Mouse (Mus musculus): ENCODE data around the gene Cnot6l. TPM values are rescaled to one million over a fixed set of nuclear protein-coding genes. Genes with fewer than 3 reads are reported as not detected.

Gene Cnot6l
- total RNA-seq, 1 experiment from 2014 or later, result 84.6 TPM

DNA sequence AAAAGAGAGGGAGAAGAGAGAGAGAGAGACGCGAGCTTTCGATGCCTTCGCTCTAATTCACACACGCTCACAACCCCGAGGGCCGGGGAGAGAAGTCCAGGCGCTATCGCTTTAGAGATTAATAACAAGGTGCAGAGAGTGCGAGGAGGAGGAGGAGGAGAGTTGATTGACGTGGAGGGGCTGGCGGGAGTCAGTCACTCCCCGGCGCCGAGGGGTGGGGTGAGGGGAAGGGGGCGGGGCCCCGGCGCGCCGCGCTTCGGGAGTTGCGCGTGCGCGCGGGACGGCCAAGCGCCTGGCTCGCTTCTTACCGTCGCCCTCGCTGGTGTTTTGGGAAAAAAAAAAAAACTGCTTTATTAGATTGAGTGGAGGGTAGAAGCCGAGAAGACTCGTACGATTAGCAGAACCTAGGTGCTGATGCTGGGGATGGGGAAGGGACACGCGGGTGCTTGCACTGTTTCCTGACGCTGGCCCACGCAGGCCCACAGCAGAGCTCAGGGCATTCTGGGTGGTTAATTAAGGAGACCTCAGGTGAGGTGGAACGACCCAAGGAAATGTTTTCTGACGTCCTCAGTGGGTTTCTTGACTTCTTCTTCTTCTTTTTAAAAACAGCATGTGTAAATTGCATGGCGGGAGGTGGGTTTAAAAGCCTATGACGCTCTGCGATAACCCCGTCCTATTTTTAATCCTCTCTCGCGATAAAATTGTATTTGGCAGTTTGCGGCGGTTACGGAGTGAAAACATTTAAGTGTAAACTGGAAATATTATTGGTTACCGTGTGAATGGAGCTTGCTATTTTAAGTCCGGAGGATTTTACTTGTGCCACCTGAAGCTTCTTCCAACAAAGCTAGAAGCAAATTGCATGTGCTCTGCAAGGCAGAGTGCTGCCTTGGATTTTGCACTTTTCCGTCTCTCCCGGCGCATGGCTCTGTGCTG, 1.3 kb downstream of the Cnot6l start:
- peak; percentile 55 for ATAC-seq (replicated peaks; ENCODE audit: low read depth, poor library complexity, severe bottlenecking)

DNA sequence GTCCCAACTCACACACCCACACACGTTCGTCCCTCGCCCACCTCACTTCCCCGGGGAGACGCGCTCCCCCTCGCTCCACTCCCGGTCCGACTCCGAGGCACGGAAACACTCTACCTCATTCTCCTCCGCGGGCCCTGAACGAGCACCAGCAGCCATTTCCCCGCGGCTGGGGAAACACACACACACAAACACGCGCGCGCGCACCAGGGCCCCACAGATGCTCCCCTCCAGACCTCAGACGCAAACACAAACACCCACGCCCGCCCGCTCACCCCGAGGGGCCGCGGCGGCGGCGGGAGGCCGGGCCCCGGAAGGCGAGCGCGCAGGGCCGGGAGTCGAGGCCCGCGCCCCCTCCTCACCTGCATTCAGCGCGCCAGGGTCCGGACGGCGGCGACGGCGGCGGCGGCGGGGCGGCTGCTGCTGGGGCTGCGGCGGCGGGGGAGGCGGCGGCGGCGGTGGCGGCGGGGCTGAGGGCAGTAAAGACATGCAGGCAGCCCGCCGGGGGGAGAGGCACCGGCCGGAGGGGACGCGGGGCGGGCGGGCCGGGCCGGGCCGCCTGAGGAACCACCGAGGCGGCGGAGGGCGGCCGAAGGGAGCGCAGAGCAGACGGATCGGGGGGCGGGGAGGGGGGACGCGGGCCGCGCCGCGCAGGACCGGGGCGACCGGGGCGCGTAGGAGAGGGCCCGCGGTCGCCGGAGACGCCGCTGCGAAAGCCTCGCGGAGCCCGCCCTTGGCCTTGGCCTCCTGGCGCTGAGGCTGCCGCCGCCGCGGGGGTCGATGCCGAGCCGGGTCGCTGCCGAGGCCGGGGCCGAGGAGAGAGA, 2.2 kb downstream of the Cnot6l start:
- ATAC-seq (replicated peaks; ENCODE audit: low read depth, poor library complexity, severe bottlenecking), result no peak; the same call in 1 of the 2 replicates

DNA sequence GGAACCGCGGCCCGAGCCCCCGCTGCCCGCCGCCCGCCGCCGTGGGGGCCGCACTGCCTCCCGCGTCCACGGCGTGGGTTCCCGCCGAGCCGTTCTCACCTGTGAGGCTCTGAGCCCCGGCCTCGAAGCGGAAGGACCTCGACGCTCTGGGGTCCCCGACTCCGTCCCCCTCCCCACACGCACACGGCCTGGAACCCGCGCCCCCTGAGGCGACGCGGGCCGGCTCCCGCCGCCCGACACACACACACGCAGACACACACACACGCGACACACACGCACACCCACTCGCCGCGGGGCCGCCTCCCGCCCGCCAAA, 2.8 kb downstream of the Cnot6l start:
- no peak for ATAC-seq (replicated peaks; ENCODE audit: low read depth, poor library complexity, severe bottlenecking)

DNA sequence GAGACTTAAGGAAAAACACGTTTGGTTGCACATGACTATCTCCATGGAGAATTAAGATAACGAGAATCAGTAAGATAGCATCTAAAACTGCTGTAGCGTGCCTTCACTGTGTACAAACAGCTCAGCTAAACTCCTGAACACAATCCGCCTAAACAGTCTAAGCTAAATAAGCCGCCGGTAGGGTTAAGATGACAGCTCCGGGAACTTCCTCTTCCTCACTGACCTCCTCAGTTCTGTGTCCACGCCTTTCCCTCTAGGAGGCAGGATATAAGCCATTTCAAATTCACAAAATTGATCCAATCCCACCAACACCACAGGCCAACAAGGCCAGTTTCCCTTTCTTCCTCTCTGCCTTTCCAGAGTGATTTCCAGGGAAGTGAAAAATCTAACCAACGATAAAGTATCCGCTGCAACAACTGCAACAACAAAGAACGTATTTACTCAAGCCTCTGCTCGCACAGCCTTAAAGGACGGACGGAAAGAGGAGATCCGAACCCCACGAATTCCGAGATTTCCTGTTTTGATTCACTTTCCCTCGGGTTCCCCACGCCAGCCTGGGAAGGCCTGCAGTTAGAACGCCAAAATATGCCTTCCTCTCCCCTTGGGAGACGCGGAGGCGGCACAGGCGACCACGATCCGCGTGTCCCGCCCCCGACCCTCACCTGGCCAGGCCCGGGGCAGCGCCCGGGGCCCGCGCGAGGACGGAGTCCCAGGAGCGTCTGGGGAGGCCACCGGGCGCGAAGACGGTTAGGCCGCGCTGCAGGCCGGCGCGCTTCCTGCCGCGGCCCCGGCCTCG, 3.3 kb downstream of the Cnot6l start:
- peak; percentile 48 for ATAC-seq (replicated peaks; ENCODE audit: low read depth, poor library complexity, severe bottlenecking)

DNA sequence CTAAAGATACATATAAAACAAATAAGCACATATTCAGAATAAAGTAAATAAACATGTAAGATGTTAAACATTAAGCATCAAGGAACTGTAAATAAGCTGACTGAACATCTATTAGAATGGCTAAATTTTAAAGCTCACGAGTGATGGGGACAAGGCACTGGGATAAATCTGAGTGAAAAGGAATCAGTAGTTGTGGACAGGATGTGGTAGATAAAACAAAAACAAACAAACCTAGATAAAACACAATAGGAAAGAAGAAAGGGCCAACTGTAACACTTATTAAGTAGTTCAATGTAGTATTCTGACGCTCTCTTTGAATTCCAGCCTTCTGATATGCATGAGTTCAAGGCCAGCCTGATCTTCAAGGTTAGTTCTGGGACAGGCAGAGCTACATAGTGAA, 21.6 kb downstream of the Cnot6l start:
- no peak for ATAC-seq (replicated peaks; ENCODE audit: low read depth, poor library complexity, severe bottlenecking)

DNA sequence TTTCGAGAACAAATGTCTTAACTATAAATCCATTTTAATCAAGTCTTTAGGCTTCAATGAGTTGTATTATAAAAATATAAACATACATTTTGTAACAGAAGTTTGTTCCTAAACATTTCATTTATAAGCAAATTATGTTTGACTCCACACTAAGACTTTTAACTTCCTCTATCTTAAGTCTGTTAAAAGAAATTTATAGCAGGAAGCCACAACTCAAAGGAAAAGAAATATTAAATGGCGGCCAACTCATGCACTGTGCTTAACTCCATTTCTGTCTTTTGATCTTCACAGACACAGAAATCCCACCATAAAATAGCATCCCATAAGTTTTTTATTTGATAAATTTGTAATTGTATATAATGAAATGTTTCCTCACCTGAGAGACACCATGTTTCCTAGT, 33.3 kb downstream of the Cnot6l start:
- peak; percentile 67; the same call in 1 of the 2 replicates for ATAC-seq (replicated peaks; ENCODE audit: low read depth, poor library complexity, severe bottlenecking)

DNA sequence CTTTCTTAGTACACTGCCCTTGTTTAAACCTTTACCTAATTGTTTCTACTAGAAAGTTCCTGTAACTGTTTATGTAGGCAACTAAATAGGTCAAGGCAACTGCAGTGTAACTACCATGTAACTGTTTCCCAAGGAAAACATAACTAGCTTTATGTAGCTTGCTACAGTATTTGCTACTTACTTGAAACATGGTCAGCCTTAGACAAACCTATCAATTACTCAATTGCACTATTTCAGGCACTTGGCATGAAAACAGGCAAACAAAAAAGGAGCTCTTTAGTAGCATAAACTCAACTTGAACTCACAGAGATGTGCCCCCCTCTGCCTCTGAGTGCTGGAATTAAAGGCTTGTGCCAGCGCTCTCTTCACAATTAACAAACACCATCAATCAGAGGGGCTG, 37.1 kb downstream of the Cnot6l start:
- no peak for ATAC-seq (replicated peaks; ENCODE audit: low read depth, poor library complexity, severe bottlenecking)

DNA sequence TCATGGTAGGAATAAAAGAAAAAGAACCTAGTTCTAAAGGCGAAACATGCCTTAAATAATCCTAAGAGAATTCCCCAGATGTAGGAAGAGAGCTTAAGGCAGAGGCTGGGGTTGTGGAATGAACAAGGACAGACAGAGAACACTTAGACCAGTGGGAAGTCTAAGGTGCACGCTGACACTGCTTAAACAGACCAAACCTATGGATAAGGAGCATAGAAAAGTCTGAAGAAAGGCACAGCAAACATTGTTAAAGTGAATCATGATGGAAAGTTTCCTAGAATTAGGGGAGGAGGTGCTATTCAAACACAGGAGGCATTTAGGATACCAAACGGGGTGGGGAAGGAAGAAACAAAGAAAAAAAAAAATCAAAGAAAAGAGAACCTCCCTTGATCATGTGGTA, 49.0 kb downstream of the Cnot6l start:
- no peak for ATAC-seq (replicated peaks; ENCODE audit: low read depth, poor library complexity, severe bottlenecking)

DNA sequence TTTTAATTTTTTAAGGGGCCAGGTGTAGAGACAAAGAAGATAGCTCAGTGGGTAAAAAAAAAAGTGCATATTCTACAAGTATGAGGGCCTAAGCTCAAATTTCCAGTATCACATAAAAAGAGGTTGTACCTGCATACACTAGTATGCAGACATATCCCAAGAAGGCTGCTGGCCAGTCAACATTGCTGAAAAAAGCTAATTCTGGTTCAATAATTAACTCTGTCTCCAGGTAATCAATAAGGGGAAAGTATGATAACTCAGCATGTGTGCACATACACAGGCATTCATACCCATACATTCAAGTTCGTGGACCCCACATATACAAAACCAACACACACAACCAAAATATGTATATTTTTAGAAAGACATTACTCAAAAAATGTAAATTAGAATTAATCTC, 59.3 kb downstream of the Cnot6l start:
- ATAC-seq (replicated peaks; ENCODE audit: low read depth, poor library complexity, severe bottlenecking), result no peak

DNA sequence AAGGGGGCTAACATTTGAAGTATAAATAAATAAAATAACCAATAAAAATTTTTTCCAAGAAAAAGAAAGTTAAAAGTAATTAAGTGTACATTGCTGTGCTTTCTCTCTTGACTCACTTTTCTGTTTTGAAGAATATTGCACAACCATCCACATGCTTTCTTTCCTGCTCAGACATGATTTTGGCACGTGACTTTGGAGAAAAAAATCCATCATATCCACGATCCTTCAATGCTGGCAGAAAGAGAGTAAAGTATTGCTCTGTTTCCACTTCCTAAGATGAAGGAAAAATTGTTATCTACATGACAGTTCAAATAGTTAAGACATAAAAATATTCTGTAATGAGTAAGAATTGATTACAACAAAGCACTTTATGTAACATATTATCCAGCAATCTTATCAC, 72.5 kb downstream of the Cnot6l start:
- no peak for ATAC-seq (replicated peaks; ENCODE audit: low read depth, poor library complexity, severe bottlenecking)

DNA sequence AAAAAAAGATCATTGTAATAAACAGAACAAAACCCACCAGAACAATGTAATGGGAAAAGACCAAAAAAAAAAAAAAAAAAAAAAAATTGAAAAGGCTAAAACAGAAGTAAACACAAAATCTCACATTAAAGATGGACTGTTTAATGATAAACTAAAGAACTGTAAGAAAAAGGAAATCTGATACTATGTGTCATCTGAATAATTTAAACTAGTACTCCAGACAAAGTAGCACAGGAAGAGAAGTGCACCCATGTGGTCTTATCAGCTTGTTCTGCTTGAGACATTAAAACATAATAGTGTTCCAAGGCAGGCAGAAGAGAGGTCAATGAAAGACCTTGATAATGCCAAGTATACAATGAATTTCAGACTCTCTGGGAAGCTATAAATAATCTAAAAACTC, 78.6 kb downstream of the Cnot6l start:
- 0 out of 2 replicates have a peak, but pooled peaks have one; percentile 56 for ATAC-seq (replicated peaks; ENCODE audit: low read depth, poor library complexity, severe bottlenecking)

DNA sequence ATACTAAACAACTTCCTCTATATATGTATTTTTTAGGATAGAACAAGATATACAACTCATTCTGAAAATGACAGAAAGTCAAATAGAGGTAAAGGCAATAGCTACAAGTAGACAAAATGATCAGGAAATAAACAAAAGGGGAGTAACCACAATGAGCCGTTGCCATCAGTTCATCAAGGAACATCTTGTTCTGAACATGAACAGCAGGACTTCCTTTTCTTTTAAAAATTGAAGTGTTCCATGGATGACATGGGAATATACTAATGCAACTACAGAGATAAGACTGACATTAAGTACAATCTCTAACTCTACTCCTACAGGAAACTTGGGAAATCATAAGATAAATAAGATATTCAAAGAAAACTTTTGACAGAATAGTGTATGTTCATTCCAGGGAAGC, 84.9 kb downstream of the Cnot6l start:
- no peak for ATAC-seq (replicated peaks; ENCODE audit: low read depth, poor library complexity, severe bottlenecking)

DNA sequence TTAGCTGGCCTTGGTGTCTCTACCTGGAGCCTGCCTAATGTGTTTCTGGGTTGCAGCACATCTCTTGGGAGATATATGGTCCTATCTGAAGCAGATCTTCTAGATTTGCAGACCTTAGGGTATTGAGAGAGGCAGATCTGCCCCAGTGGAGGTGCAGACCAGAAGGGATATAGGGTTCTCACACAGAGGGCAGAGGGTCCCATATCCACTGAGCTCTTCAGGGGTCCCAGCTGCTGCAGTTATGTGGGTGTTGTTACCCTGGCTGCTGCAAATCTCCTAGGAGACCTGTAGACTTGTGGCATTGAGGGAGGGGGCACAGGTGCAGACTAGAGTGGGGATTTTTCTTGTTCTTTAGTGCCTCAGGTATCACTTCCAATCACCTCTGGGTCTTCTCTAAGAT, 98.4 kb downstream of the Cnot6l start:
- no peak for ATAC-seq (replicated peaks; ENCODE audit: low read depth, poor library complexity, severe bottlenecking)

DNA sequence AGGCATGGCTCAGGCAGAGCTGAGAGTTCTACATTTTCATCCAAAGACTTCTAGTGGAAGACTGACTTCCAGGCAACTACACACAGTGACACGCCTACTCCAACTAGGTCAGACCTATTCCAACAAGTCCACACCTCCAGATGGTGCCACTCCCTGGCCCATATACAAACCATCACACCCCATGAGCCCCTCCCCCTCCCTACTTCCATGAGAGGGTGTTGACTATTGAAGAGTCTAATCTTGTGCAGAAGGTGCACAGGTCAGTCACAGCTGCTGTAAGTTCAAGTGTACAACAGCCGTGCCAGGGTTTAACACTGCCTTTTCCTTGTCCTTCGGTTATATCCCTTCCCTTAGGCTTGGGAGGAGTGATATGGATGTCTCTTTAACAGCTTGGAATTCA, 121.5 kb downstream of the Cnot6l start:
- ATAC-seq (replicated peaks; ENCODE audit: low read depth, poor library complexity, severe bottlenecking), result no peak

DNA sequence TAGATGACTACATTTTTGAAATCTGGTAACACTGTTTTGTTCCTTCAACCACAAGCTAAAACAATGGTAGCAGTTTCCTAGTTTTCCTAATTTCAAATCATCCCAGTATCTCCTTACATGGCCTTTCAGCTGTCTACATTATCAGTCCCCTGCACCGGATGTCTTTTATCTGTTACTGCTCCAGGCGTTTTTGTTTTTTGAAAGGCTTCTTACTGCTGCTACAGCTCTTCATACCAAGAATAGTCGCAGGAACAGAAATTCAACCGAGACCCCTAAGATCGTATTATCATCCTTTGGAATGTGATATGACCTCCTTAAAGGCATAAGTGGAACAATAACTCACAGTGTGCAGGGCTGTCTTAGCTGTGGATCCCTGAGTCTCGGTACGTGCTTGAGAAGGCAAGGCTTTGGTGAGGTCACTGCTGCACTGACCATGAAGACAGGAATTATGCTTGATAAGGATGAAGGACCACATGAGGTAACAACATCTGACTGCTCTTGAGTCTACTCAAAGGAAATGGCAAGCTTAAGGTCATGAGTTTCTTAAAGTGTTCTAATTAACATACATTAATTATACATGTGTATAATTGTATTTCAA, 122.4 kb downstream of the Cnot6l start:
- no peak for ATAC-seq (replicated peaks; ENCODE audit: low read depth, poor library complexity, severe bottlenecking)

DNA sequence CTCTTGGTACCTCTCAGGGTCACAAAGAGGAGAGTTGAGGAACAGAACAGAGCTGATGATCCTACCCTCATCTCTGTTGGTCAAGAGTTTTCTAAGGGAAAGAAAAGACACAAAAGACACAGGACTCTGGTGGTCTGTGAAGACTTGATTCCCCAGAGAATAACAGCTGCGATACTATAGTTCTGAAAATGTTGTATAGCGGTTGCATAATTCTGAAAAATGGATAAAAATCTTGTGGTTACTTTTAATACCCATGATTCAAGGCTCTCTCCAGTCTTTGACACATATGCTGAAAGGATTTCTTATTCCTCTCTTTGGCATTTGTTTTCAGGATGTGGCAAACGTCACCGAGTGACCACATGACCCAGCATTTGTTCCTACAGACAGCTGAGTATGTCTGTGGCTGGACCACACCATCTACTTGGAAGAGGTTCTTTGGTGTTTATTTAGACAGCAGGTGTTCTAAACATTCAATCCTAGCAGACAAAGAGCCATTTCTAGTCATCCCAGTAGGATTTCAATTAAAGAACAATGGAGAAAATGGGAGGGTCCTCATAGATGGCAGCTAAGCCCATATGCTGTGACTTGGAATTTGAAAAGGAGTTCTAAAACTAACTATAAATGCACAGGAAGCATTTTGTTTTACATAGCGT, 124.7 kb downstream of the Cnot6l start:
- peak; percentile 55; the same call in 1 of the 2 replicates for ATAC-seq (replicated peaks; ENCODE audit: low read depth, poor library complexity, severe bottlenecking)

DNA sequence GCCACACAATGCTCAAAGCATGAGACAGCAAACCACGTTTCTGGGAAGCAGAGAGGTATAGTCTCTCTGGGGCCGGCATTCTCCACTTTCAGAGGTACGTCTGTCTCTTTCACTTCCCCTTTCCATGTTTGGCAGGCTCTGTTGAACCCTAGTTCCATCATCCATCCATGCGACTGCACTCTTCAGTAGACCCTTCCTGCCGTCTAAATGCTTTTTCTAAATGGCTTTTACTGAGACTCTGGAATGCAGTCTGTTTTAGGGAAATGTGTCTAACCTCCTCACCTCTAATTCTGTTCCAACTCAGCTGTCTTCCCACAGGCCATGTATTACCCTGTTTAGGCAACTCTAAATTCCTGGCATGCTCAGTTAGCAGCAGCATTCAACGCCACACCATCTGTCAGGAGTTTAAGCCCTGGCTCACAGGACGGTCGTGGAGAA, 126.3 kb downstream of the Cnot6l start:
- ATAC-seq (replicated peaks; ENCODE audit: low read depth, poor library complexity, severe bottlenecking), result peak; percentile 96

DNA sequence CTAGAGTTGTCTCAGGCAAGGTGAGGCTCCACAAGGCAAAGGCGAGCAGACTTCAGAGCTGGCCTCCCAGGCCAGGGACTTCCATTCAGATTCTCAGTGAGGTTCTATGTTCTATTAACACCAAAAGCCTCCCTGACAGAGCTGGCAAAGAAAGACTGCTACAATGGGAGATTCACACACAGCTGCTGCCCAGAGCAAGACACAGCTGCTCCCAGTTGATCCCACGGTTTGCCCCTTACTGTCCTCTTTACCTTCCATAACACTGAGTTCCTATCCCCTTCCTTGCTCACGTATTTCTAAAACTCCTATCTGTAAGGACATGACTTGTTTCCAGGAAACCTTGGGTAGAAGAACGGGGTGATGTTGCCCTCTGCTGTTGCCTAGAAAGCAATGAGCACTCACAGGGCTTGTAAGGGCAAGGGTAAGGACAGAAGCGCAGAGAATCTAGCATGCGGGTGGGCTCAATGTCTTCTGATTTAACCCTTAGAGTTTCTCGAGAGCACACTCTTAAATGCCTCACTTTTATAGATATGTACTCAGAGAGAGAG, 127.8 kb downstream of the Cnot6l start:
- ATAC-seq (replicated peaks; ENCODE audit: low read depth, poor library complexity, severe bottlenecking), result no peak

DNA sequence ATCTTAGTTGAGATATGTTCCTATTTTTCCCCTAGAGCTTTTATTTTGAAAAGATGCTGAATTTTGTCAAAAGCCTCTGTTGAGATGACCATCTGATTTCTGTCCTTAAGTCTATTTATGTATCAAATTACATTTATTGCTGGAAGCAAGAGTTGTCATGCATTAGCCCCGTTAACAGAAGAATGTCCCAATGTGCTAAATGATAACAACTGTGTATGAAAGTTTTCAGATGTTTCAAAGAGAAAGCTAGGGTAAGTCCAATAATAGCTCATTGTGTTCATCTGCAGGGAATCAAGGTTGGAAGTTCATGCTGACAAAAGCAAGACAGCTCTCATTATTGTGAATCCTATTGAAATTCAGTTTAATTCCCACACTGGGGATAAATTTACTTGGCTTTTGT, 129.9 kb downstream of the Cnot6l start:
- no peak for ATAC-seq (replicated peaks; ENCODE audit: low read depth, poor library complexity, severe bottlenecking)

Measured in common myeloid progenitor, adult 5-6 weeks (primary cell).